Mouse (Mus musculus) intestine, embryonic 14.5 days (tissue): Measurements from ENCODE around the gene Slc38a6. TPM values are rescaled to one million over a fixed set of nuclear protein-coding genes. Genes with fewer than 3 reads are reported as not detected.

Source experiments
- ATAC-seq: fragments of 200-750 bp; cut with Nextera tagmentation; replicated peaks from 2 replicates; pipeline ENCODE4 v1.8.0; 2017; ENCODE audit warnings: low read depth, moderate number of reproducible peaks, moderate TSS enrichment, moderate library complexity; ENCODE audit not compliant: low FRiP score, low TSS enrichment
- DNase-seq: peaks from one replicate; pipeline ENCODE4 v3.0.0-alpha.2; 2018; ENCODE audit warnings: low spot score
- H3K27ac ChIP-seq: fragments of 300-500 bp; sonication (generic); 2 replicates; pipeline ENCODE4 v1.5.1; 2014; ENCODE audit warnings: low read depth, mild to moderate bottlenecking, control low read depth
- H3K27me3 ChIP-seq: fragments of 300-500 bp; sonication (generic); replicated peaks from 2 replicates; pipeline ENCODE4 v1.6.1; 2014; ENCODE audit warnings: low read length, control low read depth; ENCODE audit not compliant: control insufficient read depth, insufficient read depth
- H3K36me3 ChIP-seq: fragments of 300-500 bp; sonication (generic); 2 replicates; pipeline ENCODE4 v1.6.1; 2014; ENCODE audit warnings: low read length, control low read depth; ENCODE audit not compliant: control insufficient read depth, insufficient read depth
- H3K4me1 ChIP-seq: fragments of 300-500 bp; sonication (generic); replicated peaks from 2 replicates; pipeline ENCODE4 v1.6.1; 2014; ENCODE audit warnings: low read length, control low read depth, mixed read lengths; ENCODE audit not compliant: control insufficient read depth, insufficient read depth
- H3K4me2 ChIP-seq: fragments of 300-500 bp; sonication (generic); 2 replicates; pipeline ENCODE4 v1.6.1; 2014; ENCODE audit warnings: low read length
- H3K4me3 ChIP-seq: fragments of 300-500 bp; sonication (generic); 2 replicates; pipeline ENCODE4 v1.5.1; 2014; ENCODE audit warnings: low read depth, low read length, control low read depth, mixed read lengths
- H3K9ac ChIP-seq: fragments of 300-500 bp; sonication (generic); 2 replicates; pipeline ENCODE4 v1.6.1; 2014; ENCODE audit warnings: mild to moderate bottlenecking, low read length
- H3K9me3 ChIP-seq: fragments of 300-500 bp; sonication (generic); 2 replicates; pipeline ENCODE4 v1.6.1; 2016; ENCODE audit warnings: low read length, control low read depth; ENCODE audit not compliant: control insufficient read depth
- WGBS: fragments of 180-500 bp; shearing (Covaris S2); extraction: QIAGEN DNeasy Blood & Tissue Kit; methylation state at CpG from one replicate; pipeline ENCODE4 v1.1.7; 2014; 5-methylcytosine and 5-hydroxymethylcytosine counted together
- polyA plus RNA-seq: library from polyadenylated mRNA; unstranded; fragments of >200 nt; fragmentation: Nextera tagmentation; extraction: Ambion mirVana; gene quantifications from 2 replicates; pipeline ENCODE4 v1.2.1, GENCODE M21; 2014

The Slc38a6 gene
- polyA plus RNA-seq, 1 experiment from 2014 or later, result 9.6 TPM

- no peak overlapping the region for H3K4me3 ChIP-seq
- DNase-seq, result no peak
- no peaks in the 10 kb centered on the region for H3K27me3 ChIP-seq
- H3K4me2 ChIP-seq, result no peak overlapping the region
- ATAC-seq, result no peak
- no peaks in the 10 kb centered on the region for H3K36me3 ChIP-seq
- WGBS, result 89% methylated on average over 2 of the region's 2 CpGs
- H3K4me1 ChIP-seq, result peaks cover 3% of the 10 kb centered on the region
- no peak overlapping the region for H3K9ac ChIP-seq
- H3K27ac ChIP-seq, result no peak overlapping the region
- H3K9me3 ChIP-seq, result no peaks in the 10 kb centered on the region
These were observed 14.0 kb downstream of the Slc38a6 start for GRCm38 (mm10) chr12:73300531-73300930.

GRCm38 (mm10) chr12:73304636-73305035 lies 18.1 kb downstream of the Slc38a6 start:
- no peak overlapping the region for H3K27ac ChIP-seq
- H3K27me3 ChIP-seq, result no peaks in the 10 kb centered on the region
- H3K4me2 ChIP-seq, result no peak overlapping the region
- no peaks in the 10 kb centered on the region for H3K9me3 ChIP-seq
- no peak overlapping the region for H3K9ac ChIP-seq
- ATAC-seq (no peak), DNase-seq (no peak)
- 67% methylated on average over 4 of the region's 4 CpGs for WGBS
- H3K4me3 ChIP-seq, result no peak overlapping the region
- H3K36me3 ChIP-seq, result no peaks in the 10 kb centered on the region
- H3K4me1 ChIP-seq, result no peaks in the 10 kb centered on the region

- Histone ChIP-seq H3K9ac (no peak overlapping the region), H3K4me3 (no peak overlapping the region), H3K9me3 (no peaks in the 10 kb centered on the region), H3K4me2 (no peak overlapping the region), H3K36me3 (no peaks in the 10 kb centered on the region), H3K27me3 (no peaks in the 10 kb centered on the region), H3K27ac (no peak overlapping the region), H3K4me1 (no peaks in the 10 kb centered on the region)
- ATAC-seq, result no peak
- no peak for DNase-seq
- 91% methylated on average over 4 of the region's 4 CpGs for WGBS
These were observed 21.2 kb downstream of the Slc38a6 start for GRCm38 (mm10) chr12:73307750-73308149.

GRCm38 (mm10) chr12:73308711-73309110 lies 22.1 kb downstream of the Slc38a6 start:
- H3K4me3 ChIP-seq, result no peak overlapping the region
- ATAC-seq (no peak), DNase-seq (no peak)
- no peak overlapping the region for H3K27ac ChIP-seq
- H3K36me3 ChIP-seq, result no peaks in the 10 kb centered on the region
- H3K27me3 ChIP-seq, result no peaks in the 10 kb centered on the region
- no peaks in the 10 kb centered on the region for H3K9me3 ChIP-seq
- H3K9ac ChIP-seq, result no peak overlapping the region
- WGBS, result 69% methylated on average over 2 of the region's 2 CpGs
- no peak overlapping the region for H3K4me2 ChIP-seq
- H3K4me1 ChIP-seq, result no peaks in the 10 kb centered on the region

- no peak for ATAC-seq
- no peak for DNase-seq
- Histone ChIP-seq H3K27ac (no peak overlapping the region), H3K4me3 (no peak overlapping the region), H3K4me2 (no peak overlapping the region), H3K9ac (no peak overlapping the region), H3K9me3 (no peaks in the 10 kb centered on the region), H3K36me3 (no peaks in the 10 kb centered on the region), H3K4me1 (no peaks in the 10 kb centered on the region), H3K27me3 (no peaks in the 10 kb centered on the region)
- 87% methylated on average over 7 of the region's 7 CpGs for WGBS
These were observed 31.4 kb downstream of the Slc38a6 start for GRCm38 (mm10) chr12:73317706-73318686.

GRCm38 (mm10) chr12:73324180-73324586 lies 37.6 kb downstream of the Slc38a6 start:
- Histone ChIP-seq H3K9me3 (no peaks in the 10 kb centered on the region), H3K4me2 (no peak overlapping the region), H3K36me3 (no peaks in the 10 kb centered on the region), H3K9ac (no peak overlapping the region), H3K4me3 (no peak overlapping the region), H3K27ac (no peak overlapping the region), H3K27me3 (no peaks in the 10 kb centered on the region), H3K4me1 (no peaks in the 10 kb centered on the region)
- ATAC-seq, result no peak
- 90% methylated on average over 8 of the region's 8 CpGs for WGBS
- no peak for DNase-seq

GRCm38 (mm10) chr12:73324742-73325141 lies 38.2 kb downstream of the Slc38a6 start:
- no peaks in the 10 kb centered on the region for H3K9me3 ChIP-seq
- DNase-seq, result no peak

GRCm38 (mm10) chr12:73325181-73325580 lies 38.6 kb downstream of the Slc38a6 start:
- Histone ChIP-seq H3K9me3 (no peaks in the 10 kb centered on the region), H3K27me3 (no peaks in the 10 kb centered on the region), H3K36me3 (no peaks in the 10 kb centered on the region), H3K4me2 (no peak overlapping the region), H3K4me3 (no peak overlapping the region), H3K4me1 (no peaks in the 10 kb centered on the region), H3K27ac (no peak overlapping the region), H3K9ac (no peak overlapping the region)
- DNase-seq (no peak), ATAC-seq (no peak)
- 53% methylated on average over 2 of the region's 2 CpGs for WGBS

More at GRCm38 (mm10) chr12:73324742-73325141, 38.2 kb downstream of the Slc38a6 start:
- 91% methylated on average over 1 of the region's 1 CpGs for WGBS
- ATAC-seq, result no peak
- no peak overlapping the region for H3K4me3 ChIP-seq
- no peak overlapping the region for H3K9ac ChIP-seq
- H3K27ac ChIP-seq, result no peak overlapping the region
- H3K27me3 ChIP-seq, result no peaks in the 10 kb centered on the region
- no peaks in the 10 kb centered on the region for H3K4me1 ChIP-seq
- no peaks in the 10 kb centered on the region for H3K36me3 ChIP-seq
- H3K4me2 ChIP-seq, result no peak overlapping the region

GRCm38 (mm10) chr12:73325617-73326016 lies 39.0 kb downstream of the Slc38a6 start:
- Histone ChIP-seq H3K27ac (no peak overlapping the region), H3K36me3 (no peaks in the 10 kb centered on the region), H3K9me3 (no peaks in the 10 kb centered on the region), H3K4me2 (no peak overlapping the region), H3K27me3 (no peaks in the 10 kb centered on the region), H3K4me1 (no peaks in the 10 kb centered on the region), H3K9ac (no peak overlapping the region), H3K4me3 (no peak overlapping the region)
- ATAC-seq (no peak), DNase-seq (no peak)
- WGBS, result 34% methylated on average over 4 of the region's 4 CpGs
